Mouse (Mus musculus): ENCODE results near the gene Hapln1. TPM values are rescaled to one million over a fixed set of nuclear protein-coding genes. Genes with fewer than 3 reads are reported as not detected.

Hapln1 gene
- polyA plus RNA-seq, 1 experiment from 2014 or later = 1.2 TPM

DNA sequence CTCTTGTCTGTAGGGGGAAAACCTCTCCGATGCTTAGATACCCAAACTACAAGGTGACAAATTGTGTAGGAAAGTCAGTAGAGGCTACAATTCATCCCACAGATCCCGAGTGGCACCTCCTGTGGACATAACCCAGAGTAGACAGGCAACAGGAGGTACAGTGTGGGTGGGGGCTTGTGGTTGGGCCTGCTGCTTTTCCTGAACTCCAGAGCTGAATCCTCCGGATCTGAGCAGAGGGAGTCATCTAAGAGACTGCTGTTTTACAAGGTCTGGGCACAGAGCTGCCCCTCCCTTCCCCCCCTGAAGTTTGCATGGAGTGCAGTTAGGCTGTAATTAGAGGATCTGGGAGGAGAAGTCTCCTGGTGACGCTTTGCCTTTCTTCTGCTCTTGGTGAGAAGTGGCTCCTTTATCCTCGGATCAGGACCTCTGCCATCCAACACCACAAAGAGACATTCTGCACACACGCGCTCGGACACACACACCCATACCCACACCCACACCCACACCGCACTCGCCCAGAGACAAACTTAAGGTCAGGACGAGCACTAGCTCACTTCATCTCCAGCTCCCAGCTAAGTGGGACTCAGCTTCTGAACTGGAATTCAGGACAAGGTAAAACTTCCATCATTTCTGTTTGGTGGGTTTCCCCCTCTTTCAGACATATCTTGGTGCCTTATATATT, 846 bp downstream of the Hapln1 start:
- WGBS = 15% methylated on average over 11 of the region's 11 CpGs
- Histone ChIP-seq H3K9ac (replicated peaks; ENCODE audit: low read depth, low read length) (no peak overlapping the region), H3K9me3 (ENCODE audit: control insufficient read depth, low read length) (no peaks in the 10 kb centered on the region), H3K27ac (ENCODE audit: low read depth, low read length) (no peak overlapping the region), H3K4me3 (ENCODE audit: low read depth, low read length) (no peak overlapping the region), H3K4me1 (ENCODE audit: control insufficient read depth, insufficient read depth, low read length) (no peaks in the 10 kb centered on the region), H3K4me2 (ENCODE audit: low read depth, low read length) (no peak overlapping the region), H3K36me3 (ENCODE audit: control insufficient read depth, insufficient read depth, low read length) (no peaks in the 10 kb centered on the region), H3K27me3 (ENCODE audit: control insufficient read depth, insufficient read depth, low read length) (no peaks in the 10 kb centered on the region)
- peak; percentile 36; the same call in 1 of the 2 replicates for ATAC-seq (ENCODE audit: low read depth)

DNA sequence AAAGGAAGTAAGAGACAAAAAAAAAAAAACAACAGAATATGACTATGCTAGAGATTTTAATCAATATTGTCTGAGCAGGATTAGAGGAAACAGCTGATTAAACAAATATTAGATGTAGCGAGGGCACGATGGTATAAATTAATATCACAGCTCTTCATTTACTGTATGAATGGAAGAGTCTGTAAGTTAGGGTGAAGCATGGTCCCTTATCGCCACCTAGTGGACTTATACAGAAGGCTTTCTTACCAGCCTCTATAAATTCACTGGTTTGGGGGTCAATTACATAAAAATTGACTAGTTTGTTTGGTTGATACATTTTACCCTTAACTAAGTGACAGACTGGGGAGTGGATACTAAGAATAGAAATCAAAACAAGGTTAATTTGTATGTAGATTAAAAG, 3.4 kb downstream of the Hapln1 start:
- Histone ChIP-seq H3K36me3 (ENCODE audit: control insufficient read depth, insufficient read depth, low read length) (no peaks in the 10 kb centered on the region), H3K9ac (replicated peaks; ENCODE audit: low read depth, low read length) (no peak overlapping the region), H3K9me3 (ENCODE audit: control insufficient read depth, low read length) (no peaks in the 10 kb centered on the region), H3K27ac (ENCODE audit: low read depth, low read length) (no peak overlapping the region), H3K4me1 (ENCODE audit: control insufficient read depth, insufficient read depth, low read length) (no peaks in the 10 kb centered on the region), H3K4me2 (ENCODE audit: low read depth, low read length) (no peak overlapping the region), H3K27me3 (ENCODE audit: control insufficient read depth, insufficient read depth, low read length) (no peaks in the 10 kb centered on the region), H3K4me3 (ENCODE audit: low read depth, low read length) (no peak overlapping the region)
- WGBS = 7% methylated on average over 3 of the region's 3 CpGs
- ATAC-seq (ENCODE audit: low read depth) = peak; percentile 38; the same call in 1 of the 2 replicates

- ATAC-seq (ENCODE audit: low read depth) = no peak
- no peaks in the 10 kb centered on the region for H3K4me1 ChIP-seq (ENCODE audit: control insufficient read depth, insufficient read depth, low read length)
- no peak overlapping the region for H3K27ac ChIP-seq (ENCODE audit: low read depth, low read length)
- WGBS = 31% methylated on average over 2 of the region's 2 CpGs
- H3K9ac ChIP-seq (replicated peaks; ENCODE audit: low read depth, low read length) = no peak overlapping the region
- no peaks in the 10 kb centered on the region for H3K36me3 ChIP-seq (ENCODE audit: control insufficient read depth, insufficient read depth, low read length)
- H3K27me3 ChIP-seq (ENCODE audit: control insufficient read depth, insufficient read depth, low read length) = no peaks in the 10 kb centered on the region
- no peak overlapping the region for H3K4me2 ChIP-seq (ENCODE audit: low read depth, low read length)
- H3K4me3 ChIP-seq (ENCODE audit: low read depth, low read length) = no peak overlapping the region
- no peaks in the 10 kb centered on the region for H3K9me3 ChIP-seq (ENCODE audit: control insufficient read depth, low read length)
These were observed 8.7 kb downstream of the Hapln1 start for GRCm38 (mm10) chr13:89548203-89548740.

DNA sequence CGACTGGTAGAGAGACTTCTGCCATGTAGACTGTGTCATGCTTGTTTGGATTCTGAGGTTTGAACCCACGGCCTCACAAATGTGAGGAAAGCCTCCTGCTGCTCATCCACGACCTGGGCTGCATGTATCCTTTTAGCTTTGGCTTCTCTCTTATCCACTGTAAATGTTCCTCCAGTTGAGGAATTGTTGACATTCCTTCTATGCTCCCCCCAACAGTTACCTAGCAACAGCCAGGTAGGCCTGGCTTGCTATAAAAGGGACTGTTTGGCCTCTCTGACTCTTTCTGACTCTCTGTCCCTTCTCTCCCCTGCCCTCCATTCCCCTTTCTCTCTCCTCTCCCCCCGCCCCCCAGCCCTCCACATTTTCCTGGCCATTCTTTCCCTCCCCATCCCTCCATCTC, 9.9 kb downstream of the Hapln1 start:
- Histone ChIP-seq H3K27me3 (ENCODE audit: control insufficient read depth, insufficient read depth, low read length) (no peaks in the 10 kb centered on the region), H3K4me1 (ENCODE audit: control insufficient read depth, insufficient read depth, low read length) (no peaks in the 10 kb centered on the region), H3K27ac (ENCODE audit: low read depth, low read length) (no peak overlapping the region), H3K9ac (replicated peaks; ENCODE audit: low read depth, low read length) (no peak overlapping the region), H3K9me3 (ENCODE audit: control insufficient read depth, low read length) (no peaks in the 10 kb centered on the region), H3K4me3 (ENCODE audit: low read depth, low read length) (no peak overlapping the region), H3K4me2 (ENCODE audit: low read depth, low read length) (no peak overlapping the region), H3K36me3 (ENCODE audit: control insufficient read depth, insufficient read depth, low read length) (no peaks in the 10 kb centered on the region)
- 53% methylated on average over 4 of the region's 4 CpGs for WGBS
- no peak for ATAC-seq (ENCODE audit: low read depth)

- H3K36me3 ChIP-seq (ENCODE audit: control insufficient read depth, insufficient read depth, low read length) = no peaks in the 10 kb centered on the region
- H3K27me3 ChIP-seq (ENCODE audit: control insufficient read depth, insufficient read depth, low read length) = no peaks in the 10 kb centered on the region
- H3K4me2 ChIP-seq (ENCODE audit: low read depth, low read length) = no peak overlapping the region
- WGBS = 14% methylated on average over 1 of the region's 1 CpGs
- no peak overlapping the region for H3K9ac ChIP-seq (replicated peaks; ENCODE audit: low read depth, low read length)
- no peak overlapping the region for H3K27ac ChIP-seq (ENCODE audit: low read depth, low read length)
- no peaks in the 10 kb centered on the region for H3K9me3 ChIP-seq (ENCODE audit: control insufficient read depth, low read length)
- no peaks in the 10 kb centered on the region for H3K4me1 ChIP-seq (ENCODE audit: control insufficient read depth, insufficient read depth, low read length)
- no peak for ATAC-seq (ENCODE audit: low read depth)
- no peak overlapping the region for H3K4me3 ChIP-seq (ENCODE audit: low read depth, low read length)
These were observed 11.9 kb downstream of the Hapln1 start for GRCm38 (mm10) chr13:89551502-89551901.

DNA sequence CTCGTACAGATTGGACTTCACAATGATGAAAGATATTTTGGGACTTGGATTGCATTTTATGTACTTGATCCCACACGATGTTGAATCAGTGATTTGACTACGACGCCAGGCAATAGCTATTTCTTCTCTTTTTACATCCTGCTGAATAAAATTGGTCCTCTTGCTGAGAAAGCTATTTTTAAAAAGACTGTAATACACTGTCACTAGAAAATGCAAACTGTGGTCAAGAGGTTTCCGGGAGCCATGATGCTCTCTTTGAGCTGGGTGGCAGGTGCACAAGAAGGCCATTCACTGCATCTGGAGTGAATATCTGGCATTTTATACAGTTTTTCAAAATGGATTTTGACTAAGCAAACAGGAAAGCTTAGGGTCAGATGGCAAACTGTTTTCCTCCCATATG, 24.9 kb downstream of the Hapln1 start:
- ATAC-seq (ENCODE audit: low read depth) = no peak
- H3K4me3 ChIP-seq (ENCODE audit: low read depth, low read length) = no peak overlapping the region
- no peak overlapping the region for H3K9ac ChIP-seq (replicated peaks; ENCODE audit: low read depth, low read length)
- H3K9me3 ChIP-seq (ENCODE audit: control insufficient read depth, low read length) = no peaks in the 10 kb centered on the region
- H3K27me3 ChIP-seq (ENCODE audit: control insufficient read depth, insufficient read depth, low read length) = no peaks in the 10 kb centered on the region
- no peak overlapping the region for H3K4me2 ChIP-seq (ENCODE audit: low read depth, low read length)
- H3K27ac ChIP-seq (ENCODE audit: low read depth, low read length) = no peak overlapping the region
- WGBS = 93% methylated on average over 5 of the region's 5 CpGs
- H3K36me3 ChIP-seq (ENCODE audit: control insufficient read depth, insufficient read depth, low read length) = no peaks in the 10 kb centered on the region
- H3K4me1 ChIP-seq (ENCODE audit: control insufficient read depth, insufficient read depth, low read length) = no peaks in the 10 kb centered on the region

DNA sequence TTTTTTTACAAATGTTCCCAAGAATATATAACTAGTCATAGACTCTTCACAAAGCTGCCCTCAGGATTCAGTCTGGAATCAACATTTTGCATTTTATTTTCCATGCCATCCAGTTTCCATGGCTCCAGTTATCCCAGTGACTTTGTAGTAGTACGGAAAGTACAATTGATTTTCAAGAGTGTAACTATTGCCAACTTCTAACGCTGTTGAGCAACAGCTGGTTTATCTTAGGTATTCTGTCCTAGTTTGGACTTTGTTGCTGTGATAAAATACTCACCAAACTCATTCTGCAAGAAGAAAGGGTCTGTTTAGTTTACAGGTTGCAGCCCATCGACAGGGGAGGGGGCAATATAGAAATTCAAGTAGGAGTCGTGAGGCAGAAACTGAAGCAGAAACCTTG, 26.7 kb downstream of the Hapln1 start:
- H3K36me3 ChIP-seq (ENCODE audit: control insufficient read depth, insufficient read depth, low read length) = no peaks in the 10 kb centered on the region
- no peaks in the 10 kb centered on the region for H3K4me1 ChIP-seq (ENCODE audit: control insufficient read depth, insufficient read depth, low read length)
- WGBS = 94% methylated on average over 4 of the region's 4 CpGs
- H3K9me3 ChIP-seq (ENCODE audit: control insufficient read depth, low read length) = no peaks in the 10 kb centered on the region
- ATAC-seq (ENCODE audit: low read depth) = no peak
- H3K9ac ChIP-seq (replicated peaks; ENCODE audit: low read depth, low read length) = no peak overlapping the region
- H3K4me2 ChIP-seq (ENCODE audit: low read depth, low read length) = no peak overlapping the region
- H3K27me3 ChIP-seq (ENCODE audit: control insufficient read depth, insufficient read depth, low read length) = no peaks in the 10 kb centered on the region
- H3K27ac ChIP-seq (ENCODE audit: low read depth, low read length) = no peak overlapping the region
- no peak overlapping the region for H3K4me3 ChIP-seq (ENCODE audit: low read depth, low read length)

- no peak for ATAC-seq (ENCODE audit: low read depth)
- 96% methylated on average over 2 of the region's 2 CpGs for WGBS
- Histone ChIP-seq H3K4me1 (ENCODE audit: control insufficient read depth, insufficient read depth, low read length) (no peaks in the 10 kb centered on the region), H3K9ac (replicated peaks; ENCODE audit: low read depth, low read length) (no peak overlapping the region), H3K36me3 (ENCODE audit: control insufficient read depth, insufficient read depth, low read length) (no peaks in the 10 kb centered on the region), H3K27ac (ENCODE audit: low read depth, low read length) (no peak overlapping the region), H3K9me3 (ENCODE audit: control insufficient read depth, low read length) (no peaks in the 10 kb centered on the region), H3K4me2 (ENCODE audit: low read depth, low read length) (no peak overlapping the region), H3K4me3 (ENCODE audit: low read depth, low read length) (no peak overlapping the region), H3K27me3 (ENCODE audit: control insufficient read depth, insufficient read depth, low read length) (no peaks in the 10 kb centered on the region)
These were observed 39.5 kb downstream of the Hapln1 start for GRCm38 (mm10) chr13:89579115-89579514.

DNA sequence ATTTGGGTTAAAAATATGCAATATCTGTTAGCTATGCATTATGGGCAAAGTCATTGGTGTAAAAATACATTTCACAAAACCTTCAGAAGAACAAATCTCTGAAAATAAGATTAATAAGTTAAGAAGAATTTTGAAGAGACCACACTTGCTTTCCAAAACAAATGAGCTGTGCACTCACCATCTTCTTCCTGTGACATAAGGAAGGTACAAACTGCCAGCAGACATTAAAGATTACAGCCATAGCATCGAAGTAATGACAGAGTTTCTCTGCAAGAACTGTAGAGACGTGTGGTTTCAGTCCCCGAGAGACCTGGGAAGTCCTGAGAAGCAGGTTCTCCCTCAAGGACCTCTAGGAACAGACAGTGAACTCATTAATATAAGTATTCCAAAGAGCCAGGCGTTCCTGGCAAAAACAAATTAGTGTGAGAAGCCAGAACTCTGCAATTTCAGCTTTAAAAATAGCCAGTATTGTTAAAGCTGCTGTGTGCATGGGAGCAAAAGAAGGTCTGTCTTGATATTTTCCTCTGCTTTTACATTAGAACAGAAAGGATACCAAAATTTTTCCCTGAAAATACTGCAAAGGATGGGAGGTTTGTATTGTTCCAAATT, 43.6 kb downstream of the Hapln1 start:
- H3K4me3 ChIP-seq (ENCODE audit: low read depth, low read length) = no peak overlapping the region
- WGBS = 74% methylated on average over 4 of the region's 4 CpGs
- H3K4me2 ChIP-seq (ENCODE audit: low read depth, low read length) = no peak overlapping the region
- H3K36me3 ChIP-seq (ENCODE audit: control insufficient read depth, insufficient read depth, low read length) = no peaks in the 10 kb centered on the region
- no peaks in the 10 kb centered on the region for H3K27me3 ChIP-seq (ENCODE audit: control insufficient read depth, insufficient read depth, low read length)
- no peak for ATAC-seq (ENCODE audit: low read depth)
- no peaks in the 10 kb centered on the region for H3K9me3 ChIP-seq (ENCODE audit: control insufficient read depth, low read length)
- H3K27ac ChIP-seq (ENCODE audit: low read depth, low read length) = no peak overlapping the region
- no peaks in the 10 kb centered on the region for H3K4me1 ChIP-seq (ENCODE audit: control insufficient read depth, insufficient read depth, low read length)
- H3K9ac ChIP-seq (replicated peaks; ENCODE audit: low read depth, low read length) = no peak overlapping the region
